Comparison of ENCODE assay signal across 16 mouse cellular contexts in genomic region chr2:78551085-78551484, GRCm38 (mm10).
"Had no signal": no experiment of that assay in that cellular context is flagged by ENCODE, and none has a peak within 500 bp of the region (broad histone marks: within the 10 kb centered on the region; RNA-seq: fewer than 3 reads in every experiment).

No protein-coding gene starts in this region.

- H3K27me3 ChIP-seq: neural tube, embryonic 12.5 days; neural tube, embryonic 13.5 days; neural tube, embryonic 15.5 days; stomach, embryonic 15.5 days had no signal

- H3K4me3 ChIP-seq: neural tube, embryonic 12.5 days; neural tube, embryonic 13.5 days; neural tube, embryonic 15.5 days; stomach, embryonic 15.5 days had no signal

- H3K9me3 ChIP-seq: neural tube, embryonic 12.5 days; neural tube, embryonic 13.5 days; neural tube, embryonic 15.5 days; stomach, embryonic 15.5 days had no signal

- DNase-seq: retina, postnatal 1 day; right cerebral cortex, adult 18-20 months; right cerebral cortex, postnatal 14 days; right cerebral cortex, postnatal 25 days; right cerebral cortex, postnatal 4 days; spleen, adult 18-20 months; thymus, adult 18-20 months; thymus, adult 2 months; thymus, postnatal 14 days; thymus, postnatal 25 days; thymus, postnatal 4 days had no signal

- H3K4me2 ChIP-seq: neural tube, embryonic 12.5 days; neural tube, embryonic 13.5 days; neural tube, embryonic 15.5 days; stomach, embryonic 15.5 days had no signal

- H3K4me1 ChIP-seq: neural tube, embryonic 12.5 days; neural tube, embryonic 13.5 days; neural tube, embryonic 15.5 days; stomach, embryonic 15.5 days had no signal

- H3K9ac ChIP-seq: neural tube, embryonic 12.5 days; neural tube, embryonic 13.5 days; neural tube, embryonic 15.5 days; stomach, embryonic 15.5 days had no signal

- H3K27ac ChIP-seq: neural tube, embryonic 12.5 days; neural tube, embryonic 13.5 days; neural tube, embryonic 15.5 days; stomach, embryonic 15.5 days; stomach, postnatal 0 days had no signal

- H3K36me3 ChIP-seq: neural tube, embryonic 12.5 days; neural tube, embryonic 13.5 days; neural tube, embryonic 15.5 days; stomach, embryonic 15.5 days had no signal
